Mouse (Mus musculus) gastrocnemius, postnatal 4 days (tissue): Measurements from ENCODE around the gene Atp8a2. TPM values are rescaled to one million over a fixed set of nuclear protein-coding genes. Genes with fewer than 3 reads are reported as not detected.
"Not testable (repeated sequence)": the region's sequence is repeated elsewhere in the genome, so short reads cannot be mapped to it uniquely, and the experiment has no call there.

Experiments used
- DNase-seq, 2 experiments: peaks; one replicate each; pipeline ENCODE4 v3.0.0; 2021 to 2022; ENCODE audit warnings: low spot score in 2 of 2, mixed read lengths in 2 of 2
- total RNA-seq, 2 experiments: library from RNA; stranded (reverse); gene quantifications; 2 replicates each; pipeline ENCODE4 v1.2.3; 2021

Gene Atp8a2
- total RNA-seq, 2 experiments from 2014 or later, result 0.91 to 1.1 TPM

DNA sequence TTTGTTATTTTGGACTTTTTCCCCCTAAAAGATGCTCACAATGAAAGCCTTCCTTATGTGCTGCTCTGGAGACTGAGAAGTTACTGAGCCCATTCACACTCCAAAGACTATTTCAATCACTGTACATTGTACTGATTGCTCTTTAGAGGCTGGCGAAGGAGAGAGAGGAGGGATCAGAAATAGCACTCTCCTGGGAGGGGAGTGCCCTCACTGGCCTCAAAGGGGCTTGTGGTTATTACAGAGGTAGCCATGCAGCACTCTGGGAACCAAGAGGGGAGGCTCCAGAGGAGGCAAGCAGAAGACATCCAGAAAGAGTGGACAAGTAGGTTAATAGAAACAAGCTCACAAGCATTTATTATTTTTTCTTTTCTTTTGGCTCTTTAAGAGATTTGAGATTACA, 169.8 kb downstream of the Atp8a2 start:
- DNase-seq, result no peak

DNA sequence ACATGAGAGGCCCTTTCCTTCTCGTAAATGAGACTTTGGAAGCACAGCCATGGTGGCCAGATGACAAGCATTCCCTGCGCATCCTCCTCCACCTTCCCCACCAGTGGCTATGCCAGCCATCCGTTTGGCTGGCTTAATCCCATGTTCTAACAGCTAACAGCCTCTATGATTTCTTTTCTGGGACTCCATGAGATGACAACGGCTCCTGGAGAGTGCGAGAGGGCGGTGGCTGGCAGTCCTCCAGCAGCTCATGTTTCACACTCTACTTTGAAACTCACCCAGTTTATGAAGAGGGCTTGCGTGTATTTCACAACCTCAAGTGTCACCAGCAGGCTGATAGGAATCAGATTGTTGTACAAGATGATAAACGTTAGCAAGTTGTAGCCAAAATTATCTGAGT, 170.3 kb downstream of the Atp8a2 start:
- peak; percentile 18 to 66 for DNase-seq

DNA sequence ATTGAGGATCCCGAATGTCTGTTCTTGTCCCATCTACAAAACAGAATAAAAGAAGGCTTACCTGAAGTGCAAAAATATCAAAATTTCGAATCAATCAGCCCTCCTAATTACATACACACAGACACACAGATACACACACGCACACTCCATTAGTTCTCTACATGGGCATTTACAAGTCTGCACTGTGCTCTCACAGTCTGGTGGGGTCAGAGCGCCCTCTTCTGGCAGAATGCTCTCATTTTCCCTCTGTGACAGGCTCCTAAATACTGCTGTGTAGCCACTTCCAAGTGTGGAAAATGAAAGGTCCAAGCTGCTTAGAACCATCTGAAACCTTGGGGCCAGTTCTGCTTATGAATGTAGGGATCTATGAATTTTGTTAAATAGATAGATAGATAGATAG, 181.1 kb downstream of the Atp8a2 start:
- DNase-seq, result peak; percentile 67 to 77

DNA sequence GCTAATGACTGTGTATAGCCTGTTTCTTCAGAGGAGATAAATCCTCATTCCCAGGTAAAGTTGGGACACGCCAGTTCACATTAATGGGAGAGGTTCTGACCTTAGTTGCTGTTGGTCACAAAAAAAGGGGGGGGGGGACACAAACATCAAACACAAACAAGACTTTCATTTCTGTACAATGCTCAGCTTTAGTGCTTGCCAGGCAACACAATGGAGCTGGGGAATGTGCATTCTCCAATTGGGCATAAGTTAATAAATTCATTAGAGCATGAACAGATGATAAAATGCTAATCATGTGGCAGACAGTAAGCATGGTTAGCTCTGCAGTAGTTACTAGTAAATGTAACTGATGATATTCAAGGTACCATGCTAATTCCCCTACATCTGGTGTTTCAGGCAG, 195.2 kb downstream of the Atp8a2 start:
- DNase-seq, result no peak

DNA sequence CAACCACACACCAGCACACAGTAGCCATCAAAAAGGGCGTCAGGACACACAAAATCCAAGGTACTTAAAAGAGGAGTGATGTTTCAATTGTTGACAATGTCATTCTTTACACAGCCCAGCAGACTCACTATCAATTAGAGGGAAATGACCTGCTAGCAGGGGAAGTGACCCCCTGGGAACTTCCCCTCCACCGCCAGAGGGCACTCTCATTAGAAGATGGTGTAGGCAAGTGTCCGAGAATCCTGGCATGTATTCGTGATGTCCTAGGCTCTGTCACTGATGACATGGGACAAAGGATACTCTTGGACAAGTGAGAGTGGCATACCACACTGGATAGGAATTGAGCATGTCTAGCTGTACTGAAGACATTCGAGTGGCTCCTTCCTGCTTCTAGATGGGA, 208.1 kb downstream of the Atp8a2 start:
- no peak for DNase-seq

DNA sequence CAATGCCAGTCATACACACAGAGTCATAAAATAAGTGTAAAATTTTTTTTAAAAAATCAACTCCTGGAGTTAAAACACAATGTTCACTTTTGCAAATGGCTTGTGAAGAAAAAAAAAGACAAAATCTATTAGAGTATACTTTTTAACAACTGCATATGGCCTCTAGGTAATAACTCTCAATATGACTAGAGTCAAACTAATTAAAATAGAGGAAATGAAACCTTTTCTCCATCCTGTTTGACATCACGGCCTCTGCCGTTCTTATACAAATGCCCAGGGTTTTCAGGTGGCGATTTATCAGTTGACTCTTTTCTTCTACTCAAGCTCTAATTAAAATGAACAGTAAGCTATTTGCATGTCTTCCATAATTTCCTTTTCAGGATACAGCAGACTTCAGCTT, 209.0 kb downstream of the Atp8a2 start:
- no peak for DNase-seq

DNA sequence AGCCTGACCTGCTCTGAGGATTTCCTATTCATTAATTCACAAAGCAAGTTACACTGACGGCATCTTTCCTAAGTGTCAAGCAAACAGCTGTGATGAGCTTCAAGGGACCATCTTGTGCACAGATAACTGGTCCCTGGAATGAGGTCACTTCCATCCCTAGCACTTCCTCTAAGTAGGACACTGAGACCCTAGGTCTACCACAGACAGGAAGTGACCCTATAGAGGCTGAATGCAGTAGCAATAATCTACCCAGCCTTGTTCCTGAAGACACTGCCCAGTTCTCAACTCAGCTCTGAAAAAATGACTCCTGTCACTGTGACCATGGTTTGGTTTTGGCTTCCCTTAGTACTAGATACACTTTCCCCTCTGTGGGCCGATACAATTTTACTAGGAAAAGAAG, 219.0 kb downstream of the Atp8a2 start:
- no peak for DNase-seq

DNA sequence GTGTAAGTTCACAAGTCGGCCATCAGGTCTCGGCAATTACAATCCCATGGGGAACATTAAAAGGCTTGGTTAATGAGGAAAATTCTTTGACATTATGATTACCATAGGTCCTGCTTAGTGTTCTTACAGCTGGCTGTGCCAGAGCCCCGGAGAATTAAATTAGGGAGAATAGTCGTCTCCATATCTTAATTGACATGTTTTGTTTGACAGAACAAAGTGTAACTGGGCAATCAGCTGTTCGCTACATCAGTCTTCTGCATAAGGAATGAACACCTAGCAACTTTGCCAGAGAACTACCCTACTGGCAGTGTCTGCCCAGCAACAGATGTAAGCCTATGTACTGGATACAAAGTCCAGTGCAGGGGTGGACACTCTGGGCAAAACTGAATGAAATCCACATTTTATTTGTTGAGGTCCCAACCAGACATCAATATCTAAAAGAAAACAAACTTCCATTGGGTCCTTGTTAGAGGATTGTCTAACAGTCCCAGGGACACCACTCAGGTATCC, 225.7 kb downstream of the Atp8a2 start:
- no peak for DNase-seq

DNA sequence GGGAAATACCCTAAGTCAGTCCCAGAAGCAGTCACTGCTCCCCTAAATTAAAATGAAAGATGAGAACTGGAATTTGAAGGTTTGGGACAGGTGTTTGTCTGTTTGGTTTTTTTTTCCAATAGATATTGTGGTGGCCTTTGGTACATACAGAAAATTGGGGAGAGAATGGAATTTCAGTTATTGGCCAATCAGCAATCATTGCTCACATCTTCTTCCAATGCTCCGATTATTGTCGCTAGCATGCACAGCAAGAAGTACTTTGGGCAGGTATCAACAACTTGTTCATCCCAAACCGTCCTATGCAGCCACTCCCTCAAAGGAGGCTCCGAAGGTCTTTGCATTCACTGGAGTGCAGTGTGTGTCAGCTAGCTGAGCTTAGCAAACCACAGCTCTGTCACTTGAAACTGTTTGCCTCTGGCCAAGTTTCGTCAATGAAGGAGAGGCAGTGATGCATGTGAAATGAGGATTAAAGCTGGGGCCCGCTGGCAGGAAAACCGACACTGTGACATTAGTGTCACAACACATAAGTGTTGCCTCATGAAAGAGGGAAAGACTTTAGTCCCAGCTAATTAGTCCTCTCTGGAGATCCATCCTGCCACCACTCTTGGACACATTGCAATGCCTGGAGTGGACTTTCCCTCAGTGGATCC, 227.4 kb downstream of the Atp8a2 start:
- peak in 1 of 2 experiments; percentile 20 for DNase-seq

DNA sequence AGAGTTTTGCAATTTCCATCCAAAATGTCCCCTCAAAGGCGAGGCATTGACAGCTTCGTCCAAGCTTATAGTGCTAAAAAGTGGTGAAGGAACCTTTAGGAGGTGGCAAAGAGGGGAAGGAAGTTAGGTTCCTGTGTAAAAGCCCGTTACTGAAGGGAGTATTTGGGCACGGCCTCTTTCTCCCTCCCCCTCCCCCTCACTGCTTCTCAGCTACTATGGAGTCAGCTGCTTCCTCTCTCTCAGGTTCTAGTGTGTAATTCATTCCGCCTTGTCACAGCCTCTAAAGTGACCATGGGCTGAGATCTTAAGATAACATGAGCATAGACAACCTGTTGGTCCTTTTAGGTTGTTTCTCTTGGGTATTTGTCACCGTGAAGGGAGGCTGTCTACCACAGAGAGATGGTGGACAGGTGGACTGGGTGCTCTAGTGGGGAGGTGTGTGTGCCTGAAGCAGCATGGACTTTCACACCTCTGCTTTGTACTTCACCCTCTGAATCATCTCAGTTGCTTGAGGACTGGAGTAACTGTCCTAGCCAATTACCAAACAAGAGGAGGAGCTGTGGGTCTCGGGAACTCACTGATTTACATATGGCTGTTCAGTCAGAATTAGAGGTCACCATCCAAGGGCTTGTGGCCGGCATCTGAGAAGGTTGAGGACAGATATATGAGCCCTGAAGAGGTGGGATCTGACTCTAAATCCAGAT, 229.0 kb downstream of the Atp8a2 start:
- DNase-seq, result no peak

DNA sequence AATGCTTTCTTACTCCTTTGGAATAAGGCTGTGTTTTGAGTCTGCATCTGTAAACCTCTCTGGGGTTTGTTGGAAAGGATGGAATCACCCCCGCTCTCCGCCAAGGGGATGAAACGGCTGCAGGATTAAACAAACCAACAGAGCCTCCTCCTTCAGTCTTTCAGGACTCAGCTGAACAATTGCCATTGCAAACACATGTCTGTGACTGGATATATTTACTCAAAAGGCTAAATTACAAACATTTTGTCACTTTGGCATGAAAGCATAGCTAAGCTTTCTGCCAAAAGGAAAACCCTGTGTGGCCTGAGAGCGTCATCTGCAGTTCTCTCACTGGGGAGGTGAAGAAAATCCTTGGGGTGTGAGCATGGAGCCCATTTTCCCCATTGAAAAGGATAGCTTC, 230.0 kb downstream of the Atp8a2 start:
- DNase-seq, result no peak

DNA sequence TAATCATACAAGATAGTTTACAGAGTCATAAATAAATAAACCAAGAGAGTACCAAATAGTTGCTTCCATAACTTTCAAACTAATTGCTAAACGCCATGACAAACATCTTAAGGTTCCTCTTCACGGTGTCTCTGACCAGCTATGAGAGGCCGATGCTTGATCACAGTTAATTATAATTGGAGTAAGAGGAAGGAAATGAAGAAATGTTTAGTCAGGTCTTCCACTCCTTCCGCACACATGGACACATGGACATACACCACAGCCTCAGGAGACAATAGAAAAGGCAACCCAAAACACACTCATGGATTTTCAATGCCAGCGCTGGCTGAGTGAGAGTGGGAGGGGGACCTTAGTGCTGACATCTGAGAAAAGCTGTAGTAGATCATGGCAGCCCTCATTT, 232.4 kb downstream of the Atp8a2 start:
- no peak for DNase-seq

DNA sequence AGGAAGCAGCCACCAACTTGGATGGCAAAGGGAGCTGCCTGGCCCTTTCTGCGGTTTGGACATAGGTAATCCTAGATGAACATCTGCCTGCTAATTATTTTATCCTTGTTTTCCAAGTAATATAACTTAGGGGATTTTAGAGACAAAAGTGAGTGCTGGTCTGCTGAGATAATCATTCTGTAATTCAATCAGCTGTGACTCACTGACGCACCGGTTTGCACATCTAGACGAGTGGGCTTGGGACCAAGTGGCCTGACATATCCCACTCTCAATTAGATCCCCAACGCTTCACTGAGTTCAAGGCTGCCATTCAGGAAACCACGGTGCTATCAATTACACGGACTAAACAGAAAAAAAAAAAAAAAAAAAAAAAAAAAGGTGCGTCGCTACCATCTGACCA, 236.0 kb downstream of the Atp8a2 start:
- no peak for DNase-seq

DNA sequence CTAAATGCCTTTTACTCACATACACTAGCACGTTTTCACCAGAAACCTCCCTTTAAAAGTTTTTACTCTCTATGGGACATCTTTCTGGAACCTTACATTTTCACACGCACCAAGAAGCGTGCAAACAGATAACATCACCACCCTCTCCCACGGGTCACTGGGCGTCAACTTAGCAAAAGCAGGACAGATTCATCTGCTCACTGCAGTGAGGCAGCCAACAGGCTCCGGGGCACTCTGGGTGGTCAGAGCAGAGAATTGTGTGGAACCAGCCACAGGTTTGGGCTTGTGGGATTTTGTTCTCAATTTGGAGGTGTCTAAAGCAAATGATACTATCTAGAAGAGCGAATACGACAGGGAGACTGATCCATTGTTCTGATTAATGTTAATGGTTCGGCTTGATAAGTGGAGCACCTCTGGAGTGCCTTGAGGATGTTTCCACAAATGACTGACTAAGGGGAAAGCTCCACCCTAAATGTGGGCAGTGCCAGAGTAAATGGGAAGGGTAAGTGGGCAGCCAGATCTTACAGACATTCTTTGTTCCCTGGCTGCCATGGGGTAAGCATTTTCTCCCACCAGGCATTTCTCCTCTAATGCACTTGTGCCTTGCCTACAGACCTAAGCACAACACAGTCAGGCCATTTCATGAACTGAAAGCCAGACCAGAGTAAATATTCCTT, 236.6 kb downstream of the Atp8a2 start:
- no peak for DNase-seq

DNA sequence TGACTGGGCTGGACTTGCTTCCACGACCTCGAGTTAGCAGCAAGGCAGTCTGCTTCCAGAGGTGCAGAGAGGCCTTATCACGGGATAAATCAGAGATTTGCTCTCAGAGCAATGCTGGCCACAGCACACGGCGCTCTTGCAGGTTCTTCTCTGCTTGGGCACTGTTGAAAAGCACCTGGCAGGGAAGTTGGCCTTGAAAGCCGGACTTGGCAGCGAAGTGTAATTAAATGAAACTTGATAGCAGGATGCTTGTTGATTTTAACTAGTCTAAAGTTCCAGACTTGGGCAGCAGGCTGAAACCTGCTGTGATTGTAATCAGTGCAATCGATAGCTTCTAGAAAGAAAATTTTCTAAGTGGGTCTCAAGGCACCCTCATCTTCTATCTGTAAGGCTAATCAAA, 237.3 kb downstream of the Atp8a2 start:
- no peak for DNase-seq

DNA sequence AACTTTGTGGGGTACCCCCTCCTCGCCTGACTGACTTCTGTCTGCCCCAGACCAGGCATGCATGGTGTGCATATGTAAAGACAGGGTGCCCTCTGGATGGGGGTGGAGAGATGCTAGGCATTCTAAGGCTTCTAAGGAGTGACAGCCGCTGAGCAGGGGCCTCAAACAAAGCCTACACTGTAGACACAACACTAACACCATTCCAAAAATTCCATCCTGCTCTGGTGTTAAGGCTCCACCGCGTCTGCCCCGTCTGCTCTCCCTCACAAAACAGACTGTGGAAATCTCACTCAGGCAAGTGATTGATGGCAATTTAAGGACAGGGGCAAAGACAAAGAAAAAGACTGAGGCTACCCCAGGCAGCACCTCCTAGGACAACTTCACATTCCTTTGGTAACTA, 247.0 kb downstream of the Atp8a2 start:
- DNase-seq, result no peak

DNA sequence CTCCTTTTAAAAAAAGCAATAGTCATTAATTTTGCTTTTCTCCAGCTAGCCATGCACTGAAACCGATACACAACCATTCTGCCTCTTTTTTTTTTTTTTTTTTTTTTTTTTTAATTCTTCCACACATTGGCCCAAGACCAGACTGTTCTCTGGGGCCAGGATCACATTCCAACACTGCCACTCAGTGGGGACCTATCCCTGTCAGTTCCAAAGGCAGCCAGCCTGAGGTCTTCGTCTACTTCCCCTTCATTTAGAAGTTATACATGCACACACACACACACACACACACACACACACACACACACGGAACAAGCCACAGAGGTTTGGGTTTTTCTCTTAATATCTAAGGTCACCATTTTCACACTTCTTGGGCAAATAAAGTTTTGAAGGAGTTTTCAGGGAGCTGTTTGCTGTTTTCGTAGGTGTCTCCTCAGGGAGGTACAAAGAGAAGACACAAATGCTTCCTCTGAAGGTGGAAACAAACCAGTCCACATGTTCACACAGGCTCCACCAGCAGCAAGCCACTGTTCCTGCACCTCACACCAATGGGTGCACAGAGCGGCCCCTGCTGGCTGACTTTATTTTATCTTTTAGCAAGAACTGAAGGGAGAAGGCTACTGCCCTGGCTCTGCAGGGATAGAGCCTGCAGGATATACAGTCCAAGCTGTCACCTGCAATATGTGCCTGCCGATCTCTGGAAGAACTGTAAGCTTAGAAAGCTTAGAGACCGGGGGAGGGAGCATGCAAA, 253.9 kb downstream of the Atp8a2 start:
- peak; percentile 66 to 87 for DNase-seq

DNA sequence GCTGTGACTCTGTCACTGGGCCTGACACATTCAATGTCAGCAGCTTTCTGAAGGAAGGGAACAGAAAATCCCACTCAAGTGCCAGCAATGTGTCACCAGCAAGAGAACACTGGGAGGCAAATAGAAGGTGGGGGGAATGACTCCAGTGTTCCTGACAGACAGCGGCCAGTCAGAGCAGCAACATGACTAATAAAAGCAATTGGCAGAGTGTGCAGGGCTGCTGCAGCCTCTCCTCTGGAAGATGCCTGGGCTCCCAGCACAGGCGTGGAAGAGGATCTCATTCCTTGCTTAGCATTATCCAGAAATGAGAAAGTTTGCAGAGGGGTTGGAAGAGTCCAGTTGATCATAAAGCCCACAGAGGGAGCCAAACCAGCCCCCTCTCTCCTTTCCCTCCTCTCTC, 254.8 kb downstream of the Atp8a2 start:
- no peak for DNase-seq

DNA sequence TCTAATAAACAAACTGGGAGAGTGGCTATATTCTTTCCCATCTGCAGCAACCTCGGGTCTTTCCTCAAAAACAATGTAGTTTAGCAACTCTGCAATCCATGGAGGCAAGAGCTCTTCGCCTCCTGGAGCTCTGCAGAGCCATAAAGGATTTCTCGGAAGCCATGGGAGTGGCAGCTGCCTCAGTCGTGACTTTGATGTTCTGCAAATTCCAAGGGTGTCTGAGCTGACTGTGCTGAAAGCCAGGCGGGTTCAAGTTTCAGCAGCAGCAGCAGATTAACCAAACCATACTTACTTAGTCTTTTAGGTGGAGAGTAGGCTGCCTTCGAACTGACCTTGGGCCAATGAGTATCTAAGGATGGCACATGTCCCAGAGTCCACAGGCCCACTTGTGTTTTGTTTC, 264.6 kb downstream of the Atp8a2 start:
- DNase-seq, result no peak

DNA sequence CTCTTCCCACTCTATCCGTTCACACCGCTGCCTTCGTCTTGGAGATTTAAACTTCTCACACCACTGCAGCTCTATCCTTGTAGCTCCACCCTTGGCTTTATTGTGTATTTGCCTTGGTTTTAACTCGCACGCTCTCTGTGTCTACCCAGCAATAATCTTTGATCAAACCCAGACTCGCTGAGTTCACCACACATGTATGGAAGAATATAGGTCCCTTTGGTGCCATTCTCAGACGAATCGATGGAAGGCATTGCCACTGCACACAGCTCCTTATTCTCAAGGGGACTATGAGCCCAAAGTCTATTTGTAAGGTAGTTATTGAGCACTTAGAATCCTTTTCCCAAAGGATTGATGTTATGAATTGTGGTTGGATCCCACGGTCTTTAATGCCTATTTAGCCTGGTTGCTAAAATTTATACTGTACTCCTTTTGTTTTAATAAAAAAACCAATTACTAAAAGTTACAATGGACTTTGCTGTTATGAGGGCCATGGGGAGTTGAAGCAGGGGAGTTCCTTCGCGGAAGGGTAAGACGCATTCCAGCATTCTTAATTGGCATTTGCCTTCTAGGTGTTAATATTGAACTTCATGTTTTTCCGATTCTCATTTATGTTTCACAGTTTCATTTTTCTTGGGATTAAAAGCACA, 265.4 kb downstream of the Atp8a2 start:
- DNase-seq, result no peak

DNA sequence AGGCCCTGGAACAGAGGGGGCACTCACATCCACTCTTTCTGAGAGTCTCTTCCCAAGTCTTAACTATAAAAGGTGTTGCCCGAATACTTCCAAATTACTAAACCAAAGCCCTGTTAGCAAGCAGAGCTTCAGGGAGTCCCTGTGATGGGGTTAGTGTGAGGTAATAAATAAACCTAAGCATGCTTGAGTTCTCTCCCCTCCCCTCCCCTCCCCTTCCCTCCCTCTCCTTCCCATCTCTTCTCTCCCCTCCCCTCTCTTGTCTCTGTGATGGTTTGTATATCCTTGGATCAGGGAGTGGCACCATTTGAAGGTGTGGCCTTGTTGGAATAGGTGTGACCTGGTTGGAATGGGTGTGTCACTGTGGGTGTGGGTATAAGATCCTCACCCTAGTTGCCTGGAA, 267.8 kb downstream of the Atp8a2 start:
- not testable (repeated sequence) for DNase-seq
